Mouse (Mus musculus) heart, embryonic 14.5 days (tissue): ENCODE results near the gene Cirbp. TPM values are rescaled to one million over a fixed set of nuclear protein-coding genes. Genes with fewer than 3 reads are reported as not detected.
A peak's percentile ranks its signal among the peaks of the same experiment; 100 is the strongest.
"Not testable (repeated sequence)": the region's sequence is repeated elsewhere in the genome, so short reads cannot be mapped to it uniquely, and the experiment has no call there.

Experiments
- ATAC-seq: fragments of 200-750 bp; cut with Nextera tagmentation; 2 replicates; pipeline ENCODE4 v1.8.0; 2017; ENCODE audit warnings: low read depth, moderate TSS enrichment; ENCODE audit not compliant: insufficient number of reproducible peaks, insufficient read depth, low FRiP score
- H3K27ac ChIP-seq, 2 experiments: fragments of 200-500 bp in 1 of 2; fragments of 300-500 bp in 1 of 2; sonication (generic) in 1 of 2; replicated peaks in 1 of 2; 2 replicates each; pipeline ENCODE4 v1.5.1; 2012 to 2014; ENCODE audit warnings: low read depth in 2 of 2, low read length in 2 of 2, control low read depth in 1 of 2, mild to moderate bottlenecking in 1 of 2, mixed read lengths in 1 of 2; ENCODE audit not compliant: control insufficient read depth in 1 of 2, insufficient read depth in 1 of 2
- H3K27me3 ChIP-seq: fragments of 300-500 bp; sonication (generic); 2 replicates; pipeline ENCODE4 v1.6.1; 2014; ENCODE audit warnings: mild to moderate bottlenecking, low read length, control low read depth; ENCODE audit not compliant: control insufficient read depth, insufficient read depth
- H3K36me3 ChIP-seq: fragments of 300-500 bp; sonication (generic); 2 replicates; pipeline ENCODE4 v1.6.1; 2014; ENCODE audit warnings: mild to moderate bottlenecking, control low read depth, low read length, mixed read lengths; ENCODE audit not compliant: control insufficient read depth, insufficient read depth
- H3K4me1 ChIP-seq, 2 experiments: fragments of 200-500 bp in 1 of 2; fragments of 300-500 bp in 1 of 2; sonication (generic) in 1 of 2; 2 replicates each; pipeline ENCODE4 v1.6.1; 2012 to 2014; ENCODE audit warnings: low read length in 2 of 2, control low read depth in 1 of 2, mixed read lengths in 1 of 2; ENCODE audit not compliant: control insufficient read depth in 2 of 2, insufficient read depth in 2 of 2
- H3K4me2 ChIP-seq: fragments of 300-500 bp; sonication (generic); 2 replicates; pipeline ENCODE4 v1.6.1; 2014; ENCODE audit warnings: mild to moderate bottlenecking, low read length
- H3K4me3 ChIP-seq, 2 experiments: fragments of 200-500 bp in 1 of 2; fragments of 300-500 bp in 1 of 2; sonication (generic) in 1 of 2; 2 replicates each; pipeline ENCODE4 v1.5.1; 2012 to 2014; ENCODE audit warnings: low read length in 2 of 2, mild to moderate bottlenecking in 2 of 2, control low read depth in 1 of 2, low read depth in 1 of 2, moderate library complexity in 1 of 2; ENCODE audit not compliant: control insufficient read depth in 1 of 2, insufficient read depth in 1 of 2
- H3K9ac ChIP-seq: fragments of 300-500 bp; sonication (generic); 2 replicates; pipeline ENCODE4 v1.6.1; 2014; ENCODE audit warnings: mild to moderate bottlenecking, low read length
- H3K9me3 ChIP-seq: fragments of 300-500 bp; sonication (generic); 2 replicates; pipeline ENCODE4 v1.6.1; 2016; ENCODE audit warnings: low read length, control low read depth; ENCODE audit not compliant: control insufficient read depth
- WGBS: fragments of 180-500 bp; shearing (Covaris S2); extraction: QIAGEN DNeasy Blood & Tissue Kit; methylation state at CpG from one replicate; pipeline ENCODE4 v1.1.7; 2014; 5-methylcytosine and 5-hydroxymethylcytosine counted together
- polyA plus RNA-seq: library from polyadenylated mRNA; unstranded; fragments of >200 nt; fragmentation: Nextera tagmentation; extraction: Ambion mirVana; gene quantifications from 2 replicates; pipeline ENCODE4 v1.2.1, GENCODE M21; 2014

Cirbp gene
- polyA plus RNA-seq, 1 experiment from 2014 or later: 79.4 TPM

DNA sequence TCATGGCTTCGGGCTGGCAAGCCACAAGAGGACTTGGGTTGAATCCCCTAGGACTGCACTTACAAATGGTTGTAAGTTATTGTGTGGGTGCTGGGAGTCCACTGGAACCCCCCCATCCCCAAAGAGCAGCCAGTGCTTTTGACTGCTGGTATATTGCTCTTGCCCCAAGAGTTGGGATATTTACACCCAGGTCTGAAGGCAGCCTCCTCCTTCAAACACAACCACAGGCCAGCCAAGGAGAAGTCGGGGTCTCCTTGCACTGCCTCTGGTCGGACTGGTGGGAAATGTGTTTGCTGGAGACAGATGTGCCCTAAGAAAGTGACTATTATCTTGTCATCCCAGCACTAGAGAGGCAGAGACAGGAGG, 3.6 kb upstream of the Cirbp start:
- peak overlapping the region; percentile 81 to 99 for H3K27ac ChIP-seq
- H3K36me3 ChIP-seq: peaks cover 5% of the 10 kb centered on the region
- WGBS: 79% methylated on average over 3 of the region's 3 CpGs
- peak overlapping the region; percentile 82 for H3K4me2 ChIP-seq
- H3K4me1 ChIP-seq: peaks cover 61 to 90% of the 10 kb centered on the region in 2 experiments
- H3K27me3 ChIP-seq: no peaks in the 10 kb centered on the region
- no peak for ATAC-seq
- H3K4me3 ChIP-seq: no peak overlapping the region
- no peaks in the 10 kb centered on the region for H3K9me3 ChIP-seq
- peak overlapping the region; percentile 76; the same call in 1 of the 2 replicates for H3K9ac ChIP-seq

DNA sequence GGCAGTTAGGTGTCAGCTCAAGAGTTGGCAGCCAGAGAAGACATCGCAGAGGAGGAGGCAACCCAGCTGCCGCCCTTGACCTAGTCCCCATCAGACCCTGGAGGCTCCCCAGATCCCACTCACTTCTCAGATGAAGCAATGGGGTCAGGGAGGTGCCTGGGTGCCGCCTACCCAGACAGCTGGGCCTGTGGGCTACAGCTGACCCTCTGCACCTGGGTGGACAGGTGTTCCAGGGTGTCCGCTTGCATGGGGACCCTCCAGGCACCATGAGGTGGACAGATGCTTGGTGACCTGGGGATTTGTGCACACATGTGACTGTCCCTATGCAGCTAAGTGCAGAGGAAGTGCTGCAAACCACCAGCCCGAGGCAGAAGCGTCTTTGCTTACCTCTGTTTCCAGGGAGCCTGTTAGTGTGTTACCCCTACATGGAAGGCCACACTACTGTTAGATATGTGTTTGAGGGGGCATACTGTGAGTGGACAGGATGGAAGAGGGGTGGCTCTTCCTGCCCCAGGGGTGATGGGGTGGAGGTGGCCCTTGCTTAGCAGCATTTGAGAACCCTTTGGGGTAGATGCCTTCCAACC, 3.0 kb upstream of the Cirbp start:
- no peak for ATAC-seq
- no peaks in the 10 kb centered on the region for H3K27me3 ChIP-seq
- no peak overlapping the region for H3K4me2 ChIP-seq
- H3K27ac ChIP-seq: peak overlapping the region in 1 of 2 experiments; percentile 99; a peak in 2 of 4 replicates
- H3K36me3 ChIP-seq: no peaks in the 10 kb centered on the region
- peaks cover 59 to 84% of the 10 kb centered on the region in 2 experiments for H3K4me1 ChIP-seq
- H3K4me3 ChIP-seq: no peak overlapping the region
- WGBS: 74% methylated on average over 6 of the region's 6 CpGs
- no peaks in the 10 kb centered on the region for H3K9me3 ChIP-seq
- peak overlapping the region; percentile 76; the same call in 1 of the 2 replicates for H3K9ac ChIP-seq

- Histone ChIP-seq H3K4me2 (peak overlapping the region; percentile 98), H3K27me3 (no peaks in the 10 kb centered on the region), H3K36me3 (no peaks in the 10 kb centered on the region), H3K9me3 (no peaks in the 10 kb centered on the region), H3K9ac (0 out of 2 replicates have a peak overlapping the region, but pooled peaks have one; percentile 72), H3K27ac (peak overlapping the region; percentile 24 to 100), H3K4me1 (peaks cover 55 to 78% of the 10 kb centered on the region in 2 experiments), H3K4me3 (no peak overlapping the region)
- WGBS: 34% methylated on average over 8 of the region's 8 CpGs
- ATAC-seq: no peak
These were observed 2.1 kb upstream of the Cirbp start for GRCm38 (mm10) chr10:80163721-80164120.

DNA sequence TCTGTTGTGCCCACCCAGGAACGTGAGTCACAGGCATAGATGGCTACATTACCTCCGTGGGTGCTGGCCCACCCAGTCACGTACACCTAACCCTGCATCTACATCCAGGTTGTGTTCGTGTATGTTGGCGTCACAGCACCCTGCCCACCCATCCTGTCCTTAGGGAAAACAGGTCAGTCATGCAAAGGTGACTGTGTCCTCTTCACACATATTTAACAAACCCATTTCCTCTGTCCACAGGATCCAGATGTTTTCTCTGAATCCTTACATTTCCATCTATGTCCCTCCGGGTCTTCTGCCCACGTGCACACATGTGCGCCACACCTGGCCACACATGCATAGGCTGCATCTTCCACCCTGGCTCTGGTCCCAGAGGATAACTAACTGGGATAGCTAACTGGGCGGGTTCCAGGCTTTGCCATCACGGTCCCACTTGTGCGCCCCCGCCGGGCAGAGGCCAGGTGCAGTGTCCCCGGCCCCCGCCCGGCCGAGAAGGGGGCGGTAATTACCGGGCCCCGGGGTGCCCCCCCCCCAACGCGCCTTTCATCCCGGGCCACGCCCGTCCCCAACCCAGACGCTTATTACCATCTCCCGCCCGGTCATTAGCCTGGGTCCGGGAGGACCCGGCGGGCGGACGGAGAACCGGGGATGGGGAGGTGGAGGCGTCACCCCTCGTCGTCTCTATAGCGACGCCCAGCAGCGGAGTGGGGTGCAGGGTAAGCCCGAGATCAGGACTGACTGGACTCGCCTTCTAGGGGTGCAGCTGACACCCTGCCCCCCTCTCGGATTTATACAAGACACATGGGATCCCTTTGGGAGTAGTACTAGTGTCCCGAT, 1.4 kb upstream of the Cirbp start:
- no peaks in the 10 kb centered on the region for H3K9me3 ChIP-seq
- 7% methylated on average over 44 of the region's 44 CpGs for WGBS

GRCm38 (mm10) chr10:80164998-80165344, 814 bp upstream of the Cirbp start:
- Histone ChIP-seq H3K4me1 (peaks cover 46 to 79% of the 10 kb centered on the region in 2 experiments), H3K4me2 (peak overlapping the region; percentile 98), H3K4me3 (peak overlapping the region; percentile 45 to 48), H3K36me3 (peaks cover 8% of the 10 kb centered on the region), H3K9me3 (no peaks in the 10 kb centered on the region), H3K27me3 (no peaks in the 10 kb centered on the region), H3K9ac (peak overlapping the region; percentile 72), H3K27ac (peak overlapping the region; percentile 80 to 100)
- 0% methylated on average over 17 of the region's 17 CpGs for WGBS
- peak; percentile 29 for ATAC-seq

More for the DNA sequence above, 1.4 kb upstream of the Cirbp start:
- H3K27ac ChIP-seq: peak overlapping the region; percentile 75 to 100
- H3K36me3 ChIP-seq: peaks cover 2% of the 10 kb centered on the region; the same call in 1 of the 2 replicates
- H3K4me2 ChIP-seq: peak overlapping the region; percentile 98
- peak overlapping the region; percentile 72 for H3K9ac ChIP-seq
- no peak for ATAC-seq
- peak overlapping the region; percentile 45 to 48 for H3K4me3 ChIP-seq
- peaks cover 48 to 78% of the 10 kb centered on the region in 2 experiments for H3K4me1 ChIP-seq
- H3K27me3 ChIP-seq: no peaks in the 10 kb centered on the region

DNA sequence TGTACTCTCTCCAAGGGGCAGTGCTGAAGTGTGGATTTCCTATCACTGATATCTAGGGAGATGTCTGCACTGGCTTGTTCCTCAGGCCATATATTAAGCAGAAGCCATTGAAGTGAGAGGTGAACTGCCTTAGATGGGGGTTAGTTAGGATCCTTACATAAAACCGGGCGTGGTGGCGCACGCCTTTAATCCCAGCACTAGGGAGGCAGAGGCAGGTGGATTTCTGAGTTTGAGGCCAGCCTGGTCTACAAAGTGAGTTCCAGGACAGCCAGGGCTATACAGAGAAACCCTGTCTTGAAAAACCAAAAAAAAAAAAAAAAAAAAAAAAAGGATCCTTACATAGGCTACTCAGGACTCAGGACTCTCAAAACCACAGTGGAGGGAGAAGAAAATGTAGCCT, 351 bp downstream of the Cirbp start:
- Histone ChIP-seq H3K4me2 (peak overlapping the region; percentile 98), H3K9ac (peak overlapping the region; percentile 67), H3K36me3 (peaks cover 20% of the 10 kb centered on the region), H3K4me1 (peaks cover 36 to 70% of the 10 kb centered on the region in 2 experiments), H3K27ac (peak overlapping the region; percentile 80 to 100), H3K4me3 (peak overlapping the region in 1 of 2 experiments; percentile 48; a peak in 1 of 4 replicates)
- not testable (repeated sequence) for H3K9me3 ChIP-seq, ATAC-seq, H3K27me3 ChIP-seq
- 73% methylated on average over 4 of the region's 4 CpGs for whole genome bisulfite sequencing

- ATAC-seq: peak; percentile 88
- WGBS: 0% methylated on average over 53 of the region's 55 CpGs
These were observed 1.8 kb downstream of the Cirbp start for GRCm38 (mm10) chr10:80167460-80168037.

More at GRCm38 (mm10) chr10:80167460-80168037, 1.8 kb downstream of the Cirbp start:
- Histone ChIP-seq H3K27ac (peak overlapping the region; percentile 85 to 100), H3K27me3 (no peaks in the 10 kb centered on the region), H3K4me3 (peak overlapping the region; percentile 59 to 90), H3K4me1 (peaks cover 31 to 62% of the 10 kb centered on the region in 2 experiments), H3K36me3 (peaks cover 33% of the 10 kb centered on the region), H3K9me3 (no peaks in the 10 kb centered on the region), H3K4me2 (peak overlapping the region; percentile 95), H3K9ac (peak overlapping the region; percentile 99)
